Mouse (Mus musculus) liver (tissue): ENCODE data around the gene Anp32e.
"Not testable (repeated sequence)": the region's sequence is repeated elsewhere in the genome, so short reads cannot be mapped to it uniquely, and the experiment has no call there.

ENCODE experiments used
- DNase-seq: peaks from one replicate; pipeline ENCODE4 v3.0.0-alpha.2; 2020; ENCODE audit warnings: mixed read lengths

The Anp32e gene

GRCm38 (mm10) chr3:95928658-95929503 lies at the start of gene Anp32e:
Anp32e (plus strand) TSS chr3:95929246.
- peak; percentile 97 for DNase-seq

GRCm38 (mm10) chr3:95881979-95882815 lies 46.8 kb upstream of the Anp32e start, which contains the start of gene Ciart:
Ciart (minus strand) TSS chr3:95882251.
- peak; percentile 90 for DNase-seq

GRCm38 (mm10) chr3:95882816-95883425 lies 46.1 kb upstream of the Anp32e start:
- peak; percentile 70 for DNase-seq

- DNase-seq: no peak
Observed at GRCm38 (mm10) chr3:95884400-95884799, 44.6 kb upstream of the Anp32e start.

GRCm38 (mm10) chr3:95887596-95887995 lies 41.5 kb upstream of the Anp32e start:
- DNase-seq: no peak

- no peak for DNase-seq
Observed at GRCm38 (mm10) chr3:95889664-95890063, 39.4 kb upstream of the Anp32e start.

- DNase-seq: peak; percentile 49
Observed at GRCm38 (mm10) chr3:95891211-95892065, 37.6 kb upstream of the Anp32e start, which contains the start of gene BC028528. BC028528 (minus strand) TSS chr3:95892005.

GRCm38 (mm10) chr3:95892066-95893052 lies 36.7 kb upstream of the Anp32e start:
- peak; percentile 23 for DNase-seq

- no peak for DNase-seq
Observed at GRCm38 (mm10) chr3:95893126-95893525, 35.9 kb upstream of the Anp32e start.

- DNase-seq: peak; percentile 96
Observed at GRCm38 (mm10) chr3:95893606-95894316, 35.3 kb upstream of the Anp32e start, which contains the start of gene Aph1a. Aph1a (plus strand) TSS chr3:95893969.

GRCm38 (mm10) chr3:95894317-95895160 lies 34.5 kb upstream of the Anp32e start:
- DNase-seq: peak; percentile 38

GRCm38 (mm10) chr3:95895501-95895900 lies 33.5 kb upstream of the Anp32e start:
- DNase-seq: not testable (repeated sequence)

- peak; percentile 19 for DNase-seq
Observed at GRCm38 (mm10) chr3:95899800-95900524, 29.1 kb upstream of the Anp32e start.

GRCm38 (mm10) chr3:95901616-95902372 lies 27.3 kb upstream of the Anp32e start:
- DNase-seq: no peak

- no peak for DNase-seq
Observed at GRCm38 (mm10) chr3:95902373-95902625, 26.7 kb upstream of the Anp32e start.

GRCm38 (mm10) chr3:95902643-95903042 lies 26.4 kb upstream of the Anp32e start:
- DNase-seq: no peak

- DNase-seq: peak; percentile 45
Observed at GRCm38 (mm10) chr3:95903753-95904502, 25.1 kb upstream of the Anp32e start.
